Mouse (Mus musculus): Measurements from ENCODE around the gene Dtnb. TPM values are rescaled to one million over a fixed set of nuclear protein-coding genes. Genes with fewer than 3 reads are reported as not detected.

Dtnb gene
- polyA plus RNA-seq, 1 experiment: 10.0 TPM

- H3K79me3 ChIP-seq (ENCODE audit: low read depth): no peaks in the 10 kb centered on the region
- no peaks in the 10 kb centered on the region for H3K79me2 ChIP-seq (ENCODE audit: control insufficient read depth, insufficient read depth)
- TF ChIP-seq MAX (IDR thresholded peaks at IDR 0.05) (no peak), FOSL1 (IDR thresholded peaks at IDR 0.05; ENCODE audit: insufficient read depth, low read length, poor library complexity, severe bottlenecking) (no peak), MYOG (IDR thresholded peaks at IDR 0.05; ENCODE audit: control insufficient read depth, extremely low read depth, insufficient read length) (no peak)
Measured at GRCm38 (mm10) chr12:3779639-3780038, 207.5 kb downstream of the Dtnb start.

GRCm38 (mm10) chr12:3780405-3780891, 208.3 kb downstream of the Dtnb start:
- H3K79me2 ChIP-seq (ENCODE audit: control insufficient read depth, insufficient read depth): no peaks in the 10 kb centered on the region
- H3K79me3 ChIP-seq (ENCODE audit: low read depth): no peaks in the 10 kb centered on the region
- H3ac ChIP-seq (ENCODE audit: control insufficient read depth, insufficient read length, low read depth): no peak overlapping the region
- TF ChIP-seq USF1 (IDR thresholded peaks at IDR 0.05; ENCODE audit: low read depth): no peak
- H3K27me3 ChIP-seq (ENCODE audit: control insufficient read depth, insufficient read depth, insufficient read length): no peaks in the 10 kb centered on the region
- H3K36me3 ChIP-seq (ENCODE audit: control insufficient read depth, insufficient read depth): no peaks in the 10 kb centered on the region
- no peak overlapping the region for H3K4me3 ChIP-seq (ENCODE audit: insufficient read depth, poor library complexity, severe bottlenecking)

More at GRCm38 (mm10) chr12:3779639-3780038, 207.5 kb downstream of the Dtnb start:
- Histone ChIP-seq H3ac (ENCODE audit: control insufficient read depth, insufficient read length, low read depth) (no peak overlapping the region), H3K4me3 (ENCODE audit: insufficient read depth, poor library complexity, severe bottlenecking) (no peak overlapping the region), H3K27me3 (ENCODE audit: control insufficient read depth, insufficient read depth, insufficient read length) (no peaks in the 10 kb centered on the region), H3K36me3 (ENCODE audit: control insufficient read depth, insufficient read depth) (no peaks in the 10 kb centered on the region)

GRCm38 (mm10) chr12:3780931-3781471, 208.8 kb downstream of the Dtnb start:
- Histone ChIP-seq H3K36me3 (ENCODE audit: control insufficient read depth, insufficient read depth) (no peaks in the 10 kb centered on the region), H3K79me2 (ENCODE audit: control insufficient read depth, insufficient read depth) (no peaks in the 10 kb centered on the region), H3K4me3 (ENCODE audit: insufficient read depth, poor library complexity, severe bottlenecking) (no peak overlapping the region), H3K27me3 (ENCODE audit: control insufficient read depth, insufficient read depth, insufficient read length) (no peaks in the 10 kb centered on the region), H3ac (ENCODE audit: control insufficient read depth, insufficient read length, low read depth) (no peak overlapping the region), H3K79me3 (ENCODE audit: low read depth) (no peaks in the 10 kb centered on the region)
- no peak for TF ChIP-seq MYOD1 (IDR thresholded peaks at IDR 0.05; ENCODE audit: control insufficient read depth, insufficient read length, low read depth)
- TF ChIP-seq MYOG (IDR thresholded peaks at IDR 0.05; ENCODE audit: control insufficient read depth, extremely low read depth, insufficient read length): no peak
- no peak for TF ChIP-seq CTCF (IDR thresholded peaks at IDR 0.05; ENCODE audit: control insufficient read depth, insufficient read depth, insufficient read length)
- TF ChIP-seq USF1 (IDR thresholded peaks at IDR 0.05; ENCODE audit: low read depth): no peak
- TF ChIP-seq MAX (IDR thresholded peaks at IDR 0.05): no peak
- TF ChIP-seq CEBPB (IDR thresholded peaks at IDR 0.05; ENCODE audit: low read depth): no peak

GRCm38 (mm10) chr12:3781482-3781881, 209.3 kb downstream of the Dtnb start:
- H3K79me2 ChIP-seq (ENCODE audit: control insufficient read depth, insufficient read depth): no peaks in the 10 kb centered on the region
- no peaks in the 10 kb centered on the region for H3K79me3 ChIP-seq (ENCODE audit: low read depth)
- no peak overlapping the region for H3K4me3 ChIP-seq (ENCODE audit: insufficient read depth, poor library complexity, severe bottlenecking)
- TF ChIP-seq MAX (IDR thresholded peaks at IDR 0.05) (no peak), MYOG (IDR thresholded peaks at IDR 0.05; ENCODE audit: control insufficient read depth, extremely low read depth, insufficient read length) (no peak), MYOD1 (IDR thresholded peaks at IDR 0.05; ENCODE audit: control insufficient read depth, insufficient read length, low read depth) (no peak), USF1 (IDR thresholded peaks at IDR 0.05; ENCODE audit: low read depth) (no peak), CTCF (IDR thresholded peaks at IDR 0.05; ENCODE audit: control insufficient read depth, insufficient read depth, insufficient read length) (peak; percentile 92)
- no peaks in the 10 kb centered on the region for H3K36me3 ChIP-seq (ENCODE audit: control insufficient read depth, insufficient read depth)
- no peak overlapping the region for H3ac ChIP-seq (ENCODE audit: control insufficient read depth, insufficient read length, low read depth)
- no peaks in the 10 kb centered on the region for H3K27me3 ChIP-seq (ENCODE audit: control insufficient read depth, insufficient read depth, insufficient read length)

DNA sequence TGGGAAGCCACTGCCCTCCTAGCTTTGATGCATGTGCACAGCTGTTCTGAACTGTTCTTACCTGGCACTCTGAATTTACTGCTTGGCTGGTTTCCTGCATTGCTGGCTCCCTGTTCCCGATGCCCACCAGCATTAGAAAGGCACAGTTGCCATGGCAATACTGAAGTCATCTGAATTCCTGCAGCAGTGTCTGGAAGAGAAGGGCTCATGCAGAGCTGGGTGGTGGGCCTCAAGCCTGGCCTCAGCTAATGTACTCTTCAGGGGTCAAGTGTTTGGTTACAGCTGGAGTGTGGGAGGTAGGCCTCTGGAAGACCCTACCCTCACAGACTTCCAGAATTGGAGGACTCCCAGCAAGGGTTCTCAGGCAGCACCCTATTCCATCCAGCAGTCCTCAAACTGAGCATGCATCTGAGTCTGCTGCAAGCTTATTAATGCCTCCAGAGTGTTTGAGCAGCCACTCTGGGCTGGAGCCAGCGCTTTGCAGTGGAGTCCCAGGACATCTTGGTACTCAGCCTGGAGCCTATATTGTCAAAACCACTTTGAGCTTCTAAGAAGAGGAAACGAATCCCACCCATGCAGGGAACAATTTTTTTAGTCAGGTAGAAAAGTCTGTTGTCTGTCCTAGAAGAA, 211.1 kb downstream of the Dtnb start:
- no peaks in the 10 kb centered on the region for H3K79me3 ChIP-seq (ENCODE audit: low read depth)
- no peaks in the 10 kb centered on the region for H3K27me3 ChIP-seq (ENCODE audit: control insufficient read depth, insufficient read depth, insufficient read length)
- H3ac ChIP-seq (ENCODE audit: control insufficient read depth, insufficient read length, low read depth): no peak overlapping the region
- TF ChIP-seq CTCF (IDR thresholded peaks at IDR 0.05; ENCODE audit: control insufficient read depth, insufficient read depth, insufficient read length): no peak
- no peak for TF ChIP-seq CEBPB (IDR thresholded peaks at IDR 0.05; ENCODE audit: low read depth)
- TF ChIP-seq MAX (IDR thresholded peaks at IDR 0.05): no peak
- TF ChIP-seq MYOG (IDR thresholded peaks at IDR 0.05; ENCODE audit: control insufficient read depth, extremely low read depth, insufficient read length): no peak
- no peak for TF ChIP-seq FOSL1 (IDR thresholded peaks at IDR 0.05; ENCODE audit: insufficient read depth, low read length, poor library complexity, severe bottlenecking)
- TF ChIP-seq USF1 (IDR thresholded peaks at IDR 0.05; ENCODE audit: low read depth): no peak
- no peak for TF ChIP-seq MYOD1 (IDR thresholded peaks at IDR 0.05; ENCODE audit: control insufficient read depth, insufficient read length, low read depth)
- H3K36me3 ChIP-seq (ENCODE audit: control insufficient read depth, insufficient read depth): no peaks in the 10 kb centered on the region
- H3K4me3 ChIP-seq (ENCODE audit: insufficient read depth, poor library complexity, severe bottlenecking): no peak overlapping the region
- H3K79me2 ChIP-seq (ENCODE audit: control insufficient read depth, insufficient read depth): no peaks in the 10 kb centered on the region

- H3K79me3 ChIP-seq (ENCODE audit: low read depth): no peaks in the 10 kb centered on the region
- H3K27me3 ChIP-seq (ENCODE audit: control insufficient read depth, insufficient read depth, insufficient read length): no peaks in the 10 kb centered on the region
- no peaks in the 10 kb centered on the region for H3K79me2 ChIP-seq (ENCODE audit: control insufficient read depth, insufficient read depth)
- no peak for TF ChIP-seq FOSL1 (IDR thresholded peaks at IDR 0.05; ENCODE audit: insufficient read depth, low read length, poor library complexity, severe bottlenecking)
- H3K4me3 ChIP-seq (ENCODE audit: insufficient read depth, poor library complexity, severe bottlenecking): no peak overlapping the region
- H3ac ChIP-seq (ENCODE audit: control insufficient read depth, insufficient read length, low read depth): no peak overlapping the region
- H3K36me3 ChIP-seq (ENCODE audit: control insufficient read depth, insufficient read depth): no peaks in the 10 kb centered on the region
Measured at GRCm38 (mm10) chr12:3784258-3784657, 212.1 kb downstream of the Dtnb start.

All from C2C12 (cell line).